Mouse (Mus musculus): ENCODE data around the gene Fjx1. TPM values are rescaled to one million over a fixed set of nuclear protein-coding genes. Genes with fewer than 3 reads are reported as not detected.

Gene Fjx1
- not detected in 2 replicates for polyA plus RNA-seq (2012)

DNA sequence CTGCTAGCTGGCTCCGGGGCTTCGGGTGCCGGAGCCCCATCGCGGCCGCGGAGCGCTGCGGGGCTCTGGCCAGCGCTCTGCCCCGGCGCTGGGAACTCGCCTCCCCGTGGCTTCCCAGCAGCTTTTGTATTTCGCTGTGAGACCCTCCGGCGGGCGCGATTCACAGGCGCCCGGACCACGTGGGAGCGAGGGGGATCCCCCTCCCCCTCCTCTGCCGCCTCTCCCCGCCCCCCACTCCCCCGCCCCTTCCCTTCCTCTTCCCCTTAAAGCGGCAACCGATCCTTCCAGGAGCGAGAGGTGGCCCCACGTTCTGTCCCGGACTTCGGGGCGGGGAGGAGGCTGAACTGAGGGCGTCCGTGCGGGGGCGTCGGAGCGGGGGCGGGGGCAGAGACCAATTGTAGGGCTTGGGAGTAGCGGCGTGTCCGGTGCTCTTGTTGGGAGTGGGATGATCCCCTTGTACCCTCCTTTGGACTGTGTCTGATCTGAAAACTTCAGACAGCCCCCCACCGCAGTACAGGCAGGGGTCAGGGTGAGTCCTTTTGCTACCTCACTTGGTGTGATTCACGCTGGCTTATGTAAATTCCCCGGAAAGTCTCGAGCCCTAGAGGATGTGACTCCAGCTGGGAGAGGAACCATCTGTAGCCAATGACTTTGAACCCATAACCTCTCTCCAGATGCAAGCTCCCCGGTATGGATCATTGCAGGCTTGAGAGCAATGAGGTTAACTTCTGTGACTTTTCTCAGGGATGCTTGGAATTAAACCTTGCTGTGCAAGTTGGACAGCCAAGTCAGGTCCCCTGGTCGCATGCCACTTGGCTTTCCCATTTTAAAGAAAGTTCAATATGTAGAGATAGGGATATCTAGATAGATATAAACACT, at the start of gene Fjx1:
Fjx1 (minus strand) TSS at position 829 of the 879 bp plus-strand sequence.
- TF ChIP-seq GATA1 (IDR thresholded peaks at IDR 0.05; ENCODE audit: low read length) = no peak

DNA sequence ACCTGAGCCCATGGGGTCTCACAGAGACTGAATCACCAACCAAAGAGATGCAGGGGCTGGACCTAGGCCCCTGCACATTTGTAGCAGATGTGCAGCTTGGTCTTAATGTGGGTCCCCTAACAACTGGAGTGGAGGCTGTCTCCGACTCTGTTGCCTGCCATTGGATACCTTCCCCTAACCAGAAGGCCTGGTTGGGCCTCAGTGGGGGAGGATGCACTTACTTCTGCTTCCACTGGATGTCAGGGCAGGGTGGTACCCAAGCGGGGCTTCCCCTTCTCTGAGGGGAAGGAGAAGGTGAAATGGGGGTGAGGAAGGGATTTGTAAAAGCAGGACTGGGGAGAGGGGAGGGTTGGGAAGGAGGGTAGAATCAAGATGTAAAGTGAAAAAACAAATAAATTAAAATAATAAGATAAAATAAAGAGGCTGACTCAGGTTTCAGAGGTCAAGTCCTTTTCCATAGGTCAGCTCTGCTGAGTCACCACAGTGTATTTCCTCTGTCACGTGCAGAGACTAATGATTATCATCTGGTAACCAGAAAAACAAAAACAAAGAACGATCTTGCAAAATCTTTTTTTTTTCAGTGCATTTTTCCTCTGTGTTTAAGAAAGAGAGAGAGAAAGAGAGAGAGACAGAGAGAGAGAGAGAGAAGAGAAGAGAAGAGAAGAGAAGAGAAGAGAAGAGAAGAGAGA, 47.8 kb upstream of the Fjx1 start:
- TF ChIP-seq GATA1 (IDR thresholded peaks at IDR 0.05; ENCODE audit: low read length) = no peak

DNA sequence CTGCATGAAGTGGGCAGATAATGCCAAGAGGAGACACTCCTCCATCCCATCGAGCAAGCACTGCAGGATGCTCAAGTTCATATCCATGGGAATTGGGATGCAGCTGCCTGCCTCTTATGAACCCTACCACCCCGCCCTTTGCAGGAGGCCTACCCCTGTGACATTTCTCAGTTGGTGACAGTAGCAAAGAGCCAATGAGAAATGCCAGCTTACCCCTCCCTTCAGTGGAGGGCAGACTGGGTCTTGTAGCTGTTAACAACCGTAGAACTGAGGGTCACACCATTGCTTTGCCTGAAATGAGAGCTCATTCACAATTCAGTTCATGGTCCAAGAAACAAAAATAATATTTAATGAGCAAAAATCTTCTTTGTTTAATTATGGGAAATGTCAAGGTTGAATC, 28.4 kb upstream of the Fjx1 start:
- no peak for TF ChIP-seq GATA1 (IDR thresholded peaks at IDR 0.05; ENCODE audit: low read length)

DNA sequence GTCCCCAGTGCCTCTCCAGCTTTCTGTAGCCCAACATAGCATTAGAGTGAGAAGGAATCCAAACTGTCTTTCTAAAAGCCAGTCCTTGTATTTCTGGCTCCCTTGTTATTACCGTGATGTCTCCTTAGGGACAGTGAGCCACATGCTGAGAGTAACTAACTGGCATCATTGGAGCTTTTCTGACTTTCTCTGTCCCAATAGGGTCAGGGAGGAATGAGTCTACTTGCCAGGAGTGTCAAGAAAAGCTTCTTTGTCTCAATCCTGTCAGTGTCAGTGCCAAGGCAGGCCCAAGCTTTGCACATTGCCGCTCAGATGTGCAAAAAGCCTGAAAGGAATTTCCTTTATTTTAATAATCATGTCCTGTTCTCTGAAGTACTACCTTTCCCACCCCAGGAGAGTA, 23.8 kb upstream of the Fjx1 start:
- no peak for TF ChIP-seq GATA1 (IDR thresholded peaks at IDR 0.05; ENCODE audit: low read length)

DNA sequence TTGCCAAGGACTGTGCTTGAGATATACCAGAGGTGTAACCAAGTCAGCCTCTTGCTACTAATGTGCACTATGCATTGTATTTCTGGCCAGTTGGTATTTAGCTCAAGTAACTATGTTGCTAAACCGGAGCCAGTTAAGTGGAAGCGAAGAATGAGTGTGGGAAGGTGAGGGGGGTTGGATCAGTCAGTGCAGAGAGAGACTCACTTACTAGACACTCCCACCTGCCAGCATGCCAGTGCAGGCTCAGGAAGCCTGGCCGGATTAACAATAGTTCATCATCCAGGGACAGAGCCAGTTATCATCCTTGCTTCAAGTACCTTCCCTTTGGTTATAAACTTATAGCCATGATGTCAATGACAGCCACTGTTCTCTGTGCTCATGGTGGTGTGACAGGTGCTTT, 16.3 kb upstream of the Fjx1 start:
- no peak for TF ChIP-seq GATA1 (IDR thresholded peaks at IDR 0.05; ENCODE audit: low read length)

DNA sequence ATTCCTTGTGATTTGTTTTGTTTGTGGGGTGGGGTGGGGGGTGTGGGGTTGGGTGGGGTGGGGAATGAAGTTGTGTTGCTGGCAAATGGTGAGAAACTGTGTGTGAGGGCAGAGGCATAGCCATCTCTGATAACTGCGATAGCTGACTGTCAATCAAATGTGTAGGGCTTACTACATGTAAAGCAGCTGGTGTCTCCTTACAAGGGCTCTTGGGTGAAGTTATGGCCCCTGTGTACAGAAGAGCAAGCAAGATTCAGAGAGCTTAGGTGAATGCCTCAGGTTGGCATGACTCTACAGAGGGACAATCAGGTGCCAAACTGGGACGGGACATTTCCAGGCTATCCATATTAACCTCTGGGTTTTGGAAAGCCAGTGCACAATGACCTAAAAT, 12.0 kb upstream of the Fjx1 start:
- TF ChIP-seq GATA1 (IDR thresholded peaks at IDR 0.05; ENCODE audit: low read length) = no peak

DNA sequence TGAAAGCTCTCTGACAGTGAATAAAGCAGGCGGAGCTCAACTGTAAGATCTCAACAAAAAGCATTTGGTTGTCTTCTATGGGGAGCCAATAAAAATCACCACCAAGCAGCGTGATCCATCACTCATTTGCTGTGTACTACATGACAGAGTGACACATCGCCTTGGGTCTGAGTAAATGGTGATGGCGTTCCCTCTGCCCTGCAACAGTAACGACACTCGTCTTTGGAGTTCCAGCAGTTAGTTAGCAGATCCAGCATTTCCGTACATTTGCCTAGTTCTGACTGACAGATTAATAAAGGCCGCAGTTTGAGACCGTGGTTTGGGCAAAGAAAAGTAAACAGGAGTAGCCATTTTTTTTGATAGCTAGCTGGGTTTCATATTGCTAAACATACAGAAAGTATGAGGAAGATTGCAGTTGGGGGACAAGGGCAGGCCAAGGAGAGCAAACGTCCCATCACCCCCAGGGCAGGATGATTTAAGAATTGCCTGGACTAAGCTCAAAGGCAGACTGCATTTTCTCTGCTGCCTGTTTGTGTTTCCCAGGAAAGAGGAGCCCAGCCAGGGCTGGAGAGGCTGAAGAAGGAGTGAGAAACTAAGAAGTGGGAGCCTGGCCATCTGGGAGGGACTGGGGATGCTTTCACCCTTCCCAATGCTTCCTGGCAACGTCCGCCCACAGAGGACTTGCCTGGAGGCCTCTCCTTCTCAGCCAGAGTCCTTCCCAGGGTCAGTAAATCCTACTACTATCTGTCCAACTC, 11.5 kb upstream of the Fjx1 start:
- TF ChIP-seq GATA1 (IDR thresholded peaks at IDR 0.05; ENCODE audit: low read length) = no peak

DNA sequence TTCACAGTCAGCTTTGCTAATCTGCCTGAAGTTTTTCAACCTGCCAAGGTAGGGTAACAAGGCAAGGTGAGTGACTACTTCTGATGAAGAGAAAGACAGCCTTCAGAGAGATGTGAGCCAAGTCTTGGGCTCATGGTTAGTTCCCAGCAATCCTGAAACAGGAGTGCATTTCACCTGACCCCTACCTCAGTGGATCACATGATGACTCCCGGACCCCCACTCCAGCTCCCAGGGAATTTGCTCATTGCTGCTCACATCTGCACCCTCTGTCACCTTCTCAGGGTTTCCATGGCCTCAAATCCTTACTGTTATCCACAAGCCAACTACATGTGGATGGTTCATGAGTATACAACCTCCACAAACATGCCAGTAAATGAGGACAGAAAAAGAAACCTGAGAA, 9.2 kb upstream of the Fjx1 start:
- no peak for TF ChIP-seq GATA1 (IDR thresholded peaks at IDR 0.05; ENCODE audit: low read length)

DNA sequence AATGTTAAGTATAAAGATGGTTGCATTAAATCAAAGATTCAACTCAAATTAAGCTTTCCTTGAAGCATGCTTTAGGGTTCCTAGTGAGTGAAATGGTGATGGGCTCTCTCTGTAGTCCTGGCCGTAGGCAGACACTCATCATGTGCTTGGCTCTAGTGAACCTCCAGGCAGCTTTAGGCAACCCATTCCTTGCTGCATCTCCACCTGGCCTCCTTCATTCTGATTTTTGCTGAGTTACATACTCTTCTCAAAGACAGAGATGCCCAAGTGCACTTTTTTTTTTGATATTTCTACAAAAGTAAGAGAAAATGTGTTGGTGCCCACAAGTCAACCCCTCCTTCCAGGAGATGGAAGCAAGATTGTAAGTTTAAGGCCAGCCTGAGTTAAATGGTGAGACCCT, 2.8 kb upstream of the Fjx1 start:
- TF ChIP-seq GATA1 (IDR thresholded peaks at IDR 0.05; ENCODE audit: low read length) = no peak

DNA sequence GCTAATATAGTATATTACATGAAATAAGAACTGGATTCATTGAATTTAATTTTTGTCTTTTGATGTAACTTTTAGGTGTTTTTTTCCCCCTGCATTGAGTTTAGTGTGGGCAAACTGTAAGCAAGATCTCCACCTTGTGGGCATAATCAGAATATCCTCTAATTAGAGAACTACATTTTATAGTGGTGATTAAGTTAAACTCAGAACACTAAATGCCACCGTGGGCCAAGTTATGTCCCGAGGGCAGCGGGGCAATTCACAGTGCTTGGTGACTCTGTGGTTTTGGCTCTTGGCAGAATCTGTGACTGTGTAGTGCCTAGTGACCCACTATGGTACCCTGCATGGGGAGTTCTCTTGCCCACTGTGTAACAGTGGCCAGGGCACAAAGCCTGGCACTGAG, 1.1 kb upstream of the Fjx1 start:
- TF ChIP-seq GATA1 (IDR thresholded peaks at IDR 0.05; ENCODE audit: low read length) = no peak

DNA sequence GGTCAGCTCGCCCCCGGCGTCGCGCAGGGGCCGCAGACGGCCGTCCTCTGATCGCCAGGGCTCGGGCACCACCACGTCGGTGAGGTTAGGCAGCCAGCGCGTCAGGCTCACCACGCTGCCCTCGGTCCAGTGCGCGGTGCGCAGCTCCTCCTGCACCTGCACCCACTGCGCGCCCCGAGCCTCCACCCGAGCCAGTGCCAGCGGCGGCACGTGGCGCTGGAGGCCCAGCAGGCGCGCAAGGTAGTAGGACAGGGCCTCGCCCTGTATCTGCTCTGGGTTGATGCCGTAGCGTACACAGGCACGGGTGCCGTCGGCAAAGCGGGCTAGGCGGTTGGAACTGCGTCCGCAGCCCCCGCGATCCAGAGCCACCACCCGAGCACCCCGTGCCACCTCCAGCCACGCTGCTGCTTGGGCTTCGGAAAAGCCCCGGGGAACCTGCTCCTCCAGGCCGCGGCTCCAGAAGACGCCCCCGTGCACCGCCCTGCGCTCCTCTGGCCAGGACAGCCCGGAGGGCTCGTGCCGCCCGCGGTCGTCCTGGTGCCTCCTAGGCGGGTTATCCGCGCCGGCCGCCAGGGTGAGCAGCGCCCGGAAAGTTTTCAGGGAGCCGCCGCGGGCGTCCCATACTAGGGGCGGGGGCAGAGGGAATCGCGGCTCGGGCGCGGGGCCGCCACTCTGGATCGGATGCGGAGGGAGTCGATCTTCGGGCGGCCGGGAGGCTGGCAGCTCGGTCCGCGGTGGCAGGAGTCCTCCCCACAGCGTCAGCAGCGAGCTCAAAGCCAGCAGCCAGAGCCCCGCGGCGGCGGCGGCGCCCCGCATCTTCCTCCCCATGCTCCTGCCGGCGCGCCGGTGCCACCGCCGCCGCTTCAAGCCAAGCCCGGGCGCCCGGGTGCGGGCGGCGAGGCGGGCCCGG, 1.3 kb downstream of the Fjx1 start:
- no peak for TF ChIP-seq GATA1 (IDR thresholded peaks at IDR 0.05; ENCODE audit: low read length)

DNA sequence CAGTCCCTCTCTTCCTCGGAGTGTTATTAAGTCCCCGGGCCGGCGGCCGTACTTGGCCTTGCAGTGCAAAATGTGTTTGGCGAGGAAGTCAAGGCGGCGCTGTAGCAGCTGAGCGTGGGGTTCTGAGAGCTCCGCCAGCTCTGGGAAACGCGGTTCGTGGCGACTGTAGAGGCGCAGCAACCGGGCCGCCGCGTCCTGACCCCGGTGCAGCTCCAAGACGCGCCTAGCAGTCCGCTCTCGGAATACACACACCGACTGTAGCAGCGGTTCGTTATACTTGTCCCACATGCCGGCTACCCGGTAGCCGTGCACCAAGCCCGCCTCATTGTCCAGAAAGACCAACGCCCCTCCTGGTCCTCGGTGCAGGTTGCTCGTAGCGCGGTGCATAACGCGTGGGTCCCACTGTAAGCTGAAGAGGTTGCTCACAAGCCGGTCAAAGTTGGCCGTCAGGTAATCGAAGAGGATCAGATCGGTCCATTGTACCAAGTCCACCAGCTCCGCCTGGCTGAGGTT, 2.0 kb downstream of the Fjx1 start:
- TF ChIP-seq GATA1 (IDR thresholded peaks at IDR 0.05; ENCODE audit: low read length) = no peak

DNA sequence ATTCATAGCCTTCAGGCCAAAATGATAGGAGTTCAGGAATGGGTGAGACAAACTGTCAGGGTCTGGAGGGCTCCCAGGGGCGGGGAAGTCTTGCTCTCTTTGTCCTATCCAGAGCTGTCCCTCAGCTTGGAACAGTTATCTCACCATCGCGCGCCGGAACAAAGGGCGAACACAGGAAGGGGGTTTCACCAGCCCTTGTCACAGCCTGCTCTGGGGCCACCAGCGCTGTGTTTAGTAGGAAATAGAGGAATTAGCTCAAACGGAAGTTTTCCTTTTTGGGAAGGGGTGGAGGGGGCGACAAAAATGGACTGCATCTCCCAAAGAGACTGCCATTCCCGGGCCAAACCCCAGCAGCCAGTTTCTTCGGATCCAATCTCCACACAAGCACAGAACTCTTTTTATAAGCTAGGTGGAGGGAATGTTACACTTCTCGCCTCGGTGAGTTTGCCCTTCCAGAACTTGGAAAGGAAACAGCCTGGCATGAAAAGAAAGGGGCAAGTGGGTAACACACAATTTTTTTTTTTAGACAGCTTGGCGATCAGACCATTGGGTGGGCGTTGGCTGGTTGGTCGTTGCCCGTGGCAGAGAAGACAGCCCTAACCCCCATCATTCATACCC, 2.6 kb downstream of the Fjx1 start:
- TF ChIP-seq GATA1 (IDR thresholded peaks at IDR 0.05; ENCODE audit: low read length) = no peak

DNA sequence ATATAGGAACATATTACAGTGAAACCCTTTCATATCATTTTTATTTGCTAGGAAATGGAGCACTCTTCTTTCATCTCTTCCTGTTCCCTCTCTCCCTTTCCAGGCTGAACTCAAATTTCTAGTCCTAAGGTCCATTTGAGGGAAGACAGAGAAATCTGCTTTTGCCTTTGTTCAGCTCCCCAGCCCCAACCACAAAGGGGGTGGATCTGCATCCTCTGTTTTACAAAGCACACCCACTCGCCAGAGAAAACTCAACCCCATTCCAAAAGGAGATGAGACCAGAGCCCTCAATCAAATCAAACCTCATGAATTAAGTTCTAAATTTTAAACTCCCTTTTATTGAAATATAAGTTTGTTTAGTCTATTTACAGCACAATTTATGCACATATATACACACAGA, 3.2 kb downstream of the Fjx1 start:
- TF ChIP-seq GATA1 (IDR thresholded peaks at IDR 0.05; ENCODE audit: low read length) = no peak

All from G1E-ER4 (cell line).